Mouse (Mus musculus): ENCODE measurements around the gene Thap7.

DNA sequence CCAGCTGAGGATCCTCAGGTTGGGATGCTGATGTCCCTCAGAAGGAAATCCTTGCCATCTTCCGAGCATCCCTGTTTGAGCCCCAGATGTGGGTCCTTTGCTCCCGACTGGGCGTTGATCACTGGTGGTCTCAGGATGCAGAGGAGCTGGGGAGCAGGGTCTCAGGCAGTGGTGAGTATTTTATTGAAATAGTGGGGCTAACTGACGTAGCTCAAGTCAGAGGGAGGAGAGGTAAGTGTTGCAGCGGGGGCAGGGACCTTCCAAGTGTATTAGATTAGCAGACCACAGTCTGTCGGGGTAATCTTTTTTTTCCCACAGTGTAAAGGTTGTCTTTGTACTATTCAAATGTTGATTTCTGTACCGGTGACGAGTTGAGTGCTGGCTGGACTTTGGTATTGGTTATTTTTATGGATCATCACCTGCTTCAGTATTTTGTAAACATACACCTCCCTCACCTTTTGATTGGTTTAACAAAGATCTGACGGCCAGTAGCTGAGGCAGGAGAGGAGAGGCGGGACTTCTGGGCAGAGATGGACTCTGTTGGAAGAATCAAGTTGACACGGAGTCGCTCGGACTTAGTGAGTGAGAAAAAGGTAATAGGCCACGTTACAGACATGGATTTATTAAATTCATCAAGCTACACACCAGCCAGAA, 1.9 kb upstream of the Thap7 start:
- TF ChIP-seq CTCF (IDR thresholded peaks at IDR 0.05) (no peak), EP300 (IDR thresholded peaks at IDR 0.05; ENCODE audit: insufficient read depth, low read depth, low read length) (no peak), POLR2A (IDR thresholded peaks at IDR 0.05; ENCODE audit: insufficient read depth, low read depth, low read length) (no peak)

Measured in heart, adult 2 months (tissue).